Comparison of ENCODE assay signal across 9 mouse cellular contexts in genomic region chr1:163091438-163092155, GRCm38 (mm10). TPM values are rescaled to one million over a fixed set of nuclear protein-coding genes. Genes with fewer than 3 reads are reported as not detected.
DNase-seq lines count a peak whose midpoint lies in the region; ATAC-seq and TF ChIP-seq lines count a peak whose summit lies in the region.
"Had no signal": no experiment of that assay in that cellular context is flagged by ENCODE, and none has a peak within 500 bp of the region (broad histone marks: within the 10 kb centered on the region; RNA-seq: fewer than 3 reads in every experiment).

No protein-coding gene starts in this region.

- 58% methylated on average over 10 of the region's 10 CpGs for WGBS in kidney, embryonic 14.5 days
- WGBS in hindbrain, postnatal 0 days = 53% methylated on average over 10 of the region's 10 CpGs

- no peaks in the 10 kb centered on the region for H3K27me3 ChIP-seq in kidney, embryonic 14.5 days (ENCODE audit: control insufficient read depth, insufficient read depth, low read length)
- no peaks in the 10 kb centered on the region for H3K27me3 ChIP-seq in hindbrain, postnatal 0 days (ENCODE audit: insufficient read depth, low read length)

- no peak overlapping the region for H3K4me3 ChIP-seq in kidney, embryonic 14.5 days (ENCODE audit: low read length)
- no peak overlapping the region for H3K4me3 ChIP-seq in hindbrain, postnatal 0 days (ENCODE audit: low read length)
- H3K4me3 ChIP-seq: erythroblast, embryonic 14.5 days had no signal

- no peak overlapping the region for H3K4me2 ChIP-seq in kidney, embryonic 14.5 days (replicated peaks; ENCODE audit: low read depth, low read length)
- H3K4me2 ChIP-seq in hindbrain, postnatal 0 days (ENCODE audit: low read depth, low read length) = no peak overlapping the region

- H3K36me3 ChIP-seq in kidney, embryonic 14.5 days (ENCODE audit: control insufficient read depth, insufficient read depth, low read length) = no peaks in the 10 kb centered on the region
- no peaks in the 10 kb centered on the region for H3K36me3 ChIP-seq in hindbrain, postnatal 0 days (ENCODE audit: insufficient read depth, low read length)

- H3K27ac ChIP-seq in kidney, embryonic 14.5 days (ENCODE audit: low read depth, low read length) = no peak overlapping the region
- no peak overlapping the region for H3K27ac ChIP-seq in hindbrain, postnatal 0 days

- H3K4me1 ChIP-seq in kidney, embryonic 14.5 days (ENCODE audit: control insufficient read depth, insufficient read depth, low read length) = no peaks in the 10 kb centered on the region
- no peaks in the 10 kb centered on the region for H3K4me1 ChIP-seq in hindbrain, postnatal 0 days (ENCODE audit: insufficient read depth, low read length)

- no peak for ATAC-seq in kidney, embryonic 14.5 days (ENCODE audit: low FRiP score, low TSS enrichment)
- ATAC-seq in hindbrain, postnatal 0 days = peak; percentile 49; the same call in 1 of the 2 replicates
- ATAC-seq in megakaryocyte, adult 5-6 weeks (ENCODE audit: poor library complexity, severe bottlenecking) = no peak

- no peak overlapping the region for H3K9ac ChIP-seq in kidney, embryonic 14.5 days (ENCODE audit: low read depth, low read length)
- H3K9ac ChIP-seq in hindbrain, postnatal 0 days (replicated peaks; ENCODE audit: low read length) = no peak overlapping the region

- DNase-seq in kidney, adult 8-10 months = peak; percentile 2 to 10
- DNase-seq in R1 (ENCODE audit: low read depth, low spot score) = peak; percentile 58
- DNase-seq in embryo, embryonic 10.5 days (ENCODE audit: low spot score) = peak; percentile 76
- DNase-seq in hindbrain, postnatal 0 days (ENCODE audit: low spot score) = peak; percentile 78
- DNase-seq in lung, adult 18-20 months = peak; percentile 4 to 33
- peak; percentile 38 to 53 for DNase-seq in right cerebral cortex, postnatal 10 days (ENCODE audit: low spot score in 2 of 2)

- TF ChIP-seq CTCF in hindbrain, postnatal 0 days (IDR thresholded peaks at IDR 0.05; ENCODE audit: low read depth) = peak; percentile 68

- no peaks in the 10 kb centered on the region for H3K9me3 ChIP-seq in kidney, embryonic 14.5 days (ENCODE audit: control insufficient read depth, low read length)
- no peaks in the 10 kb centered on the region for H3K9me3 ChIP-seq in hindbrain, postnatal 0 days (ENCODE audit: low read length)

RNA-seq across cellular contexts. Expression of gene Mroh9, which starts 6.1 kb away (rescaled TPM):
- not detected in 2 replicates for polyA plus RNA-seq in kidney, embryonic 14.5 days (2014; fragmentation: Nextera tagmentation; extraction: Ambion mirVana)
- total RNA-seq in hindbrain, postnatal 0 days (2014; rRNA removed) = not detected in 2 replicates
- not detected in 2 replicates for polyA plus RNA-seq in hindbrain, postnatal 0 days (2015; fragmentation: Nextera tagmentation; extraction: Ambion mirVana)
- total RNA-seq in megakaryocyte, adult 5-6 weeks (2015) = not detected in 2 replicates
- not detected in 2 replicates for total RNA-seq in megakaryocyte, adult 5-6 weeks (2017)
- polyA plus RNA-seq: erythroblast, embryonic 14.5 days had no signal

Comparison
In these comparisons a context has a peak if more than half of its experiments do, and no peak if none do; other contexts are left out.
1. DNase-seq: peak in every context shown above with its lines; median percentile 78 in hindbrain, postnatal 0 days; 76 in embryo, embryonic 10.5 days; 58 in R1; 46 in right cerebral cortex, postnatal 10 days; 18 in lung, adult 18-20 months; 6 in kidney, adult 8-10 months.